Mouse (Mus musculus) R1 (cell line): ENCODE measurements around the gene Dtx4.

Experiments used
- DNase-seq: peaks from one replicate; pipeline ENCODE4 v3.0.0-alpha.2; 2018; ENCODE audit warnings: low read depth, low spot score

Dtx4 gene

DNA sequence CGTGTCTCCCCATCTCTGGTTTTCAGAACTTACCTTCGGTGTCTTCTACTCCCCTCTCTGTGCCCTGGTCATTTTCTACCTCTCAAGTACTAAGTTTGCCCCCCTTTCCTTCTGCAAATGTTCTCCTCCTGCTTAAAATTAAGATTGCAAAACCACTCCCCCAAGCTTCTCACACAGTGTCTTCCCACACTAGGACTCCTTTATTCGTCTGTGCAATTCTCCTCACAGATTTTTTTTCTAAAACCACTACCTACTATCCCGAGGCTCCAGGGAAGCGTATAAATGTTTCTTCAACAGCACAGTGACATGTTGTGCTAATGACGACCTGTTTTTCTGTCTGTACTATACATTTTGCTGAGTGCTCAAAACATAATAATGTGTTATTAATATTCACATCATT is 80.7 kb downstream of the Dtx4 start:
- no peak for DNase-seq

DNA sequence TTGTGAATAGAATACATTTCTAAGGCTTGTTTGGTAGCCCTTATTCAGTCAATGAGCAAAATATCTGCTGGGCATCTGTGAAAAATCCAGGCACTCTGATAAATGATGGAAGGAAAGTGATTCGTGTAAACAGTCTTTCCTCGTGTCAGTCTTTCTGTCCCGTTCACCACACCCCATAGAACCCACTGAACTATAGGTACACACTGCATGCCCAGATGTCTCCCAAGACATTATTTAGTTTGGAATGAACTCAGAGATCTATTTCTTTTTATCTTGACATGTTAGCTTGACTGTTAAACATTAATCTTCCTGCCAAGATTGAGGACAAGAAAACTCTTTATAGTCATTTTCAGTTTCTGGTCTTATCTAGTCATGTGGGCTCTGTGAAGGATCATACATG is 82.9 kb downstream of the Dtx4 start:
- DNase-seq = no peak

DNA sequence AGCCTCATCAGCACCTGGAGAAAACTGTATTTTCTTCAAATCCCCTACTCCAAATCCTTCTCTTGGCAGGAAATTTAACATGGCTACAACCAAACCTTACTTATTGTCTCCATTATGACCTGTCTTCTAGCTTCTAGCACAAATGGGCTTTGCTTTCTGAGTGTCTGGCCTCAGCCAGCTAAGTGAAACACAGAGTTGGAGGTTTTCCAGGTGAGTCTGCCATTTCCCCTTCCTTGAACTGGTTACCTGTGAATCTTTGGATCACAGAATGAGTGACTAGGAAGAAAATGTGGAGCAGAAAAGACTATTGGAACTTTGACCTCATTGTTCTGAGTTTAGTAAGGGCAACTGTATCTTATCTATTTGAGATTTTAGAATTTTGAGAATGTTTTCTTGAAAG is 83.9 kb downstream of the Dtx4 start, which contains the start of gene Olfr1441:
Olfr1441 (plus strand) TSS at position 73 of the 400 bp plus-strand sequence.
- no peak for DNase-seq
